Mouse (Mus musculus): ENCODE measurements around the gene Gm42715.

GRCm38 (mm10) chr7:127589637-127590036, 70.3 kb downstream of the Gm42715 start:
- TF ChIP-seq EP300 (optimal IDR thresholded peaks at IDR 0.05), result no peak
- no peak for TF ChIP-seq CTCF (IDR thresholded peaks at IDR 0.05; ENCODE audit: low read depth)

Data from stomach, postnatal 0 days (tissue).